Mouse (Mus musculus): ENCODE results near the gene Mttp. TPM values are rescaled to one million over a fixed set of nuclear protein-coding genes. Genes with fewer than 3 reads are reported as not detected.

Mttp gene
- polyA plus RNA-seq, 1 experiment from 2014 or later = 228 TPM

GRCm38 (mm10) chr3:138071476-138072073 is 73.2 kb downstream of the Mttp start:
- H3K36me3 ChIP-seq = no peaks in the 10 kb centered on the region
- WGBS = 79% methylated on average over 10 of the region's 10 CpGs
- H3K9ac ChIP-seq = no peak overlapping the region
- no peak overlapping the region for H3K27ac ChIP-seq
- no peak for ATAC-seq
- no peaks in the 10 kb centered on the region for H3K9me3 ChIP-seq
- H3K4me1 ChIP-seq (replicated peaks) = no peaks in the 10 kb centered on the region
- no peak overlapping the region for H3K4me3 ChIP-seq (replicated peaks)
- H3K4me2 ChIP-seq (replicated peaks) = no peak overlapping the region
- H3K27me3 ChIP-seq (replicated peaks) = no peaks in the 10 kb centered on the region

- no peak overlapping the region for H3K4me3 ChIP-seq (replicated peaks)
- 0 out of 2 replicates have a peak, but pooled peaks cover 4% of the 10 kb centered on the region for H3K4me1 ChIP-seq (replicated peaks)
- 19% methylated on average over 1 of the region's 1 CpGs for WGBS
- no peaks in the 10 kb centered on the region for H3K36me3 ChIP-seq
- H3K4me2 ChIP-seq (replicated peaks) = no peak overlapping the region
- no peak overlapping the region for H3K27ac ChIP-seq
- no peak overlapping the region for H3K9ac ChIP-seq
- no peak for ATAC-seq
- no peaks in the 10 kb centered on the region for H3K27me3 ChIP-seq (replicated peaks)
- H3K9me3 ChIP-seq = no peaks in the 10 kb centered on the region
These were observed 73.8 kb downstream of the Mttp start for GRCm38 (mm10) chr3:138071004-138071403.

- H3K27me3 ChIP-seq (replicated peaks) = no peaks in the 10 kb centered on the region
- 87% methylated on average over 18 of the region's 18 CpGs for WGBS
- no peak overlapping the region for H3K27ac ChIP-seq
- H3K36me3 ChIP-seq = no peaks in the 10 kb centered on the region
- no peaks in the 10 kb centered on the region for H3K9me3 ChIP-seq
- 0 out of 2 replicates have a peak, but pooled peaks cover 7% of the 10 kb centered on the region for H3K4me1 ChIP-seq (replicated peaks)
- H3K4me2 ChIP-seq (replicated peaks) = no peak overlapping the region
- ATAC-seq = no peak
- no peak overlapping the region for H3K9ac ChIP-seq
- H3K4me3 ChIP-seq (replicated peaks) = no peak overlapping the region
These were observed 74.8 kb downstream of the Mttp start for GRCm38 (mm10) chr3:138069756-138070511.

- Histone ChIP-seq H3K4me1 (replicated peaks) (peaks cover 16% of the 10 kb centered on the region), H3K9me3 (no peaks in the 10 kb centered on the region), H3K9ac (no peak overlapping the region), H3K4me2 (replicated peaks) (no peak overlapping the region), H3K36me3 (no peaks in the 10 kb centered on the region), H3K27me3 (replicated peaks) (no peaks in the 10 kb centered on the region), H3K4me3 (replicated peaks) (no peak overlapping the region), H3K27ac (no peak overlapping the region)
- 94% methylated on average over 12 of the region's 12 CpGs for WGBS
- ATAC-seq = no peak
These were observed 76.7 kb downstream of the Mttp start for GRCm38 (mm10) chr3:138068103-138068502.

DNA sequence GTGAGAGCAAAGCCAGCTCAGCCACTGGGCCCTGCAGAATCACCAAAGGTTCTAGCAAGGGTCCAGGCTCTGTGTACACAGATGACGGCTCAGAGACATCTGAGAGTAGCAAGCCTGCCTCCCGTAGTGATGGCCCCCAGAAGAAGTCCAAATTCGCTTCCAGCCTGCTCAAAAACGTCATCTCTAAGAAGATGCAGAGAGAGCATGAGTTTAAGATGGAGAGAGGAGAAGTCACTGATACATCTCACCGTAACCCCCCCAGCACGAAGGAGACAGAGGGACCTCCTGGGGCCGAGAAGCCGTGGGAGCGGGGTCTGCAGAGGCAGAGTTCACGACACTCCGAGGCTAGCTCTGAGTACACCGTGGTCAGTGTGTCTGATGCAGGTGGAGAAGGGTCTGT is 77.5 kb downstream of the Mttp start, which contains the start of gene Gm5105:
Gene Gm5105 (minus strand): TSS at position 101 of the 400 bp plus-strand sequence.
- Histone ChIP-seq H3K4me3 (replicated peaks) (no peak within 1 kb of the TSS), H3K9ac (no peak within 1 kb of the TSS), H3K27ac (no peak within 1 kb of the TSS), H3K36me3 (no peaks in the 10 kb centered on the region), H3K4me1 (replicated peaks) (peaks cover 16% of the 10 kb centered on the region), H3K9me3 (no peaks in the 10 kb centered on the region), H3K27me3 (replicated peaks) (no peaks in the 10 kb centered on the region), H3K4me2 (replicated peaks) (no peak within 1 kb of the TSS)
- WGBS = 94% methylated on average over 12 of the region's 12 CpGs
- ATAC-seq = no peak

DNA sequence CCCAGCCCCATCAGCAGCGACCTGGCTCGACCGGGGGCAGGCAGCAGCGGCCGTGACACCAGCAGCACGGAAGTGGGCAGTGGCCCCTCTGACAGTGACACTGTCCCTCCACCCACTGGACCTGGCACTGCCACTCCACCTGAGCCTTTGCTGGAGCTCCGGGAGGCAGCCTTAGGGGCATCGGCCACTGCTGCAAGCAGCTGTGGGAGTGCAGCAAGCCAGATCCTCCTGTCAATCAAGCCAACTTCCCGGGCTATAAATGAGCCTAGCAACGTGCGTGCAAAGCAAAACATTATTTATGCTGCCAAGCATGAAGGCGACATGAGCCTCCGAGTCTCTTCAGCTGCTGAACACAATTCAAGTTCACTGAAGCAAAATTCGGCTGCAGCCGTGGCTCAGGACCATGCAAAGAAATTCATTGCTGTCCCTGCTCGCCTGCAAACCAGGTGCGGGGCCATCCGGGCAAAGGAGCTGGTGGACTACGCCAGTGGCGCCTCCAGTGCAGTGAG is 78.4 kb downstream of the Mttp start:
- WGBS = 80% methylated on average over 20 of the region's 20 CpGs
- no peak overlapping the region for H3K4me2 ChIP-seq (replicated peaks)
- ATAC-seq = no peak

DNA sequence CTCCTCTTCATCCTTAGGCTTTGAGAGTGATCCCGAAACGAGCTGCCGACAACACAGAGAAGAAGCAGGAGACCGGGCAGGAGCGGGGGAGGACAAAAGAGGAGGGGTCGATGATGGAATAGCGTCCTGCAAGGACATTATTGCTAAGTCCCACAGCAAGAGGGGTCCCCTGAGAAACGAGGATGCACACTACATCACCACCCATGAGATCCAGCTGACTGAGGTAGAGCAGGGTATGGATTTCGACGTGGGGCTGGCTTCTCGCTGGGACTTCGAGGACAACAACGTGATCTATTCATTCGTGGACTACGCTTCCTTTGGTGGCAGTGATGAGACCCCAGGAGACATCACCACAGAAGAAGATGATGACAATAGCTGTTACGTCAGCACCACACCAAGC is 78.8 kb downstream of the Mttp start:
- Histone ChIP-seq H3K27me3 (replicated peaks) (no peaks in the 10 kb centered on the region), H3K9ac (no peak overlapping the region), H3K9me3 (no peaks in the 10 kb centered on the region), H3K36me3 (no peaks in the 10 kb centered on the region), H3K4me2 (replicated peaks) (no peak overlapping the region), H3K4me1 (replicated peaks) (peaks cover 16% of the 10 kb centered on the region), H3K4me3 (replicated peaks) (no peak overlapping the region), H3K27ac (no peak overlapping the region)
- no peak for ATAC-seq
- WGBS = 85% methylated on average over 16 of the region's 16 CpGs

More for the DNA sequence above, 78.4 kb downstream of the Mttp start:
- H3K4me1 ChIP-seq (replicated peaks) = peaks cover 16% of the 10 kb centered on the region
- no peaks in the 10 kb centered on the region for H3K27me3 ChIP-seq (replicated peaks)
- H3K27ac ChIP-seq = no peak overlapping the region
- no peaks in the 10 kb centered on the region for H3K9me3 ChIP-seq
- H3K9ac ChIP-seq = no peak overlapping the region
- H3K4me3 ChIP-seq (replicated peaks) = no peak overlapping the region
- no peaks in the 10 kb centered on the region for H3K36me3 ChIP-seq

DNA sequence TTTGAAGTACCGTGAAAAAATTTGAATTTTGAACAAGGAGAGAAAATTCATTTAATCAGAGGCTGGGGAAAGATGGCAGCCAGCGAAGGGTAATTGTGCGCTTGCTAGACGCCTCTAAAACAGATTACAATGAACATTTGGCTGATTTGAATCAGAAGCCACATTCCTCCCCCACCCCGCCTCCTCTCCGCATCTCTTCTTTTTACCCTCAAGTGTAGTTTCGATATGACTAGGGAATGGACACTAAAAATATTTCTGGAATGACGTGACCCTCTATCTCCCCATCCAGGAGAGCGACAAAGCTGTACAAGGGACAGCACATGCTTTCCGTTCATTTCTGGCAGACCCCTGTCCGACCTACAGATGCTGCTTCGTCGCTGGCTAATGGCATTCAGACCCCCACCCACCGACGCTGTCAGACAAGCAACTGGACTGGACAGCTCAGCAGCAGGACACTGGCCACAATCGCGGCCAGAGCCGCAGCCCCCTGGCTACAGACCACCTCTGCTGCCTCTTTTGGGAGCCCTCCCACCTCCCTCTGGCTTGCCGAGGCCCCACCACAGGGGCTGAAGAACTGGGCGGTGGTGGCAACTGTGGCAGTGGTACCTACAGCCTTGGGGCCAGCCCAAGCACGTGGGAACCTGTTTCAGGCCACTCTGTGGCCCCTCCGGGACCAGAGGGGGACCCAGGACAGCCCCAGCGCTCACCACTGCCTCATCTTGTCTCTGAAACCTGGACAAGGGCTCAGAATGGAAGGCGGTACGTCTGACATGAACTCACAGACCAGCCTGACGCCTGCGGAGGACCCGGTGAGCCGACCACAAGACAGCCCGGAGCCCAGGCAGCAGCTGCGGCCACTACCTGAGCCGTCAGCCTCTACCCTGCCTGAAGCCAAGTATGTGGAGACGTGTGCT is 79.8 kb downstream of the Mttp start, which contains the start of gene 1110002E22Rik:
Gene 1110002E22Rik (plus strand): TSS at position 321 of the 914 bp plus-strand sequence.
- H3K4me2 ChIP-seq (replicated peaks) = peak within 1 kb of the TSS; percentile 14; the same call in 1 of the 2 replicates
- ATAC-seq = no peak
- WGBS = 73% methylated on average over 33 of the region's 33 CpGs
- H3K27ac ChIP-seq = peak within 1 kb of the TSS; percentile 32; the same call in 1 of the 2 replicates
- no peak within 1 kb of the TSS for H3K4me3 ChIP-seq (replicated peaks)
- H3K27me3 ChIP-seq (replicated peaks) = no peaks in the 10 kb centered on the region
- H3K9ac ChIP-seq = no peak within 1 kb of the TSS
- H3K36me3 ChIP-seq = no peaks in the 10 kb centered on the region
- H3K4me1 ChIP-seq (replicated peaks) = peaks cover 16% of the 10 kb centered on the region
- no peaks in the 10 kb centered on the region for H3K9me3 ChIP-seq

DNA sequence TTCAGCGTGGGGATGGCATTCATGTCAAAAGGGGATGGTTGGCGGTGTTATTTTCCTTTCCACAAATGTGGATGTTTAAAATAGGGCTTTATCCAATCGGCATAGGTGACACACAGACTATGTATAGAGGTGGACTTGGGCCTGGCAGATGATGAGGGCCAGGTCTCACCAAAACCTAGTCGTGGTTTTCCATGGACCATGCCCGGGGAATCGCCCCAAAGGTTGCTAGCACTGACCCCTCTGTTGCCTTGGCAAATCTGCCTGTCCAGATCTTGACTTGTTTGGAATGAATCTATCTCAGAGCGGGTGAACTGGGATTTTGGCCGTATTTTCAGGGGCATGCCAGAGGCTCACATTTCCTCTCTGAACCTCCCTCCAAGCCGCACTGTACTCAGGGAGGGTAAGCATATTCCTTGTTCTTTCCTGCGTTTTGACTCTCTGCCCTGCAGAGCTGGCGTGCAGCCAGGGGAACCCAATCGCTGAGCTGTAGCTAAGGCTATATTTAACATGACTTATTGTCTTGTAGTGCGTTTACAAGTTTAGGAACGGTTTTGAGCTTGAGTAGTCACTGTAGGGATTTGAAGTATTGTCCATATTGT is 80.9 kb downstream of the Mttp start:
- H3K27ac ChIP-seq = peak overlapping the region; percentile 32; the same call in 1 of the 2 replicates
- no peak overlapping the region for H3K4me2 ChIP-seq (replicated peaks)
- H3K27me3 ChIP-seq (replicated peaks) = no peaks in the 10 kb centered on the region
- 48% methylated on average over 14 of the region's 14 CpGs for WGBS
- H3K4me3 ChIP-seq (replicated peaks) = no peak overlapping the region
- no peak overlapping the region for H3K9ac ChIP-seq
- H3K9me3 ChIP-seq = no peaks in the 10 kb centered on the region
- H3K4me1 ChIP-seq (replicated peaks) = peaks cover 16% of the 10 kb centered on the region
- no peaks in the 10 kb centered on the region for H3K36me3 ChIP-seq
- peak; percentile 68 for ATAC-seq

- H3K4me2 ChIP-seq (replicated peaks) = no peak overlapping the region
- ATAC-seq = no peak
- no peak overlapping the region for H3K9ac ChIP-seq
- H3K36me3 ChIP-seq = no peaks in the 10 kb centered on the region
- peaks cover 16% of the 10 kb centered on the region for H3K4me1 ChIP-seq (replicated peaks)
- H3K27ac ChIP-seq = no peak overlapping the region
- no peak overlapping the region for H3K4me3 ChIP-seq (replicated peaks)
- WGBS = 79% methylated on average over 4 of the region's 4 CpGs
- no peaks in the 10 kb centered on the region for H3K9me3 ChIP-seq
- H3K27me3 ChIP-seq (replicated peaks) = no peaks in the 10 kb centered on the region
These were observed 82.1 kb downstream of the Mttp start for GRCm38 (mm10) chr3:138062673-138063072.

GRCm38 (mm10) chr3:138061205-138061911 is 83.4 kb downstream of the Mttp start:
- Histone ChIP-seq H3K27me3 (replicated peaks) (no peaks in the 10 kb centered on the region), H3K9ac (no peak overlapping the region), H3K36me3 (no peaks in the 10 kb centered on the region), H3K9me3 (no peaks in the 10 kb centered on the region), H3K4me3 (replicated peaks) (no peak overlapping the region), H3K27ac (no peak overlapping the region), H3K4me1 (replicated peaks) (peaks cover 15% of the 10 kb centered on the region), H3K4me2 (replicated peaks) (no peak overlapping the region)
- no peak for ATAC-seq
- 79% methylated on average over 9 of the region's 9 CpGs for WGBS

All from intestine, embryonic 15.5 days (tissue).